Mouse (Mus musculus): ENCODE results near the gene Ism2.

- TF ChIP-seq POLR2AphosphoS5 (IDR thresholded peaks at IDR 0.05; ENCODE audit: borderline replicate concordance, low read depth, low read length) (no peak), CTCF (IDR thresholded peaks at IDR 0.05 in 2 of 3, conservative IDR thresholded peaks at IDR 0.05 in 1 of 3; ENCODE audit: control insufficient read depth in 1 of 3, insufficient read depth in 1 of 3, low read depth in 2 of 3, low read length in 3 of 3, poor library complexity in 1 of 3, severe bottlenecking in 1 of 3) (no peak), ZC3H11A (IDR thresholded peaks at IDR 0.05; ENCODE audit: low read depth, low read length) (no peak), ZKSCAN1 (IDR thresholded peaks at IDR 0.05; ENCODE audit: low read depth, low read length) (no peak), POLR2AphosphoS2 (IDR thresholded peaks at IDR 0.05; ENCODE audit: low read length) (no peak), CHD2 (IDR thresholded peaks at IDR 0.05; ENCODE audit: low read length) (no peak), GATA1 (IDR thresholded peaks at IDR 0.05; ENCODE audit: low read depth, low read length) (no peak), ZMIZ1 (IDR thresholded peaks at IDR 0.05; ENCODE audit: low read depth, low read length) (no peak), UBTF (IDR thresholded peaks at IDR 0.05; ENCODE audit: borderline replicate concordance, insufficient read depth, low read depth, low read length) (no peak), EP300 (IDR thresholded peaks at IDR 0.05; ENCODE audit: low read depth in 1 of 2, low read length in 2 of 2) (no peak), POLR2A (IDR thresholded peaks at IDR 0.05; ENCODE audit: control insufficient read depth in 1 of 2, insufficient read depth in 1 of 2, low read depth in 1 of 2, low read length in 2 of 2, poor library complexity in 1 of 2) (no peak), CHD1 (IDR thresholded peaks at IDR 0.05; ENCODE audit: low read depth, low read length) (no peak), MAFK (IDR thresholded peaks at IDR 0.05; ENCODE audit: borderline replicate concordance, low read depth, low read length) (no peak), TCF12 (IDR thresholded peaks at IDR 0.05; ENCODE audit: low read depth, low read length) (no peak)
These were observed 32.4 kb upstream of the Ism2 start for GRCm38 (mm10) chr12:87331908-87332307.

Data from MEL (cell line).